Mouse (Mus musculus) CH12.LX (cell line): ENCODE data around the gene Ptp4a2. TPM values are rescaled to one million over a fixed set of nuclear protein-coding genes. Genes with fewer than 3 reads are reported as not detected.

Source experiments
- DNase-seq: peaks from one replicate; pipeline ENCODE4 v3.0.0-alpha.2; 2013; ENCODE audit errors: extremely low read depth
- H3K27ac ChIP-seq: 2 replicates; pipeline ENCODE4 v1.5.1; 2012; ENCODE audit warnings: low read depth, mild to moderate bottlenecking, control low read depth, moderate library complexity; ENCODE audit not compliant: insufficient read depth
- H3K27me3 ChIP-seq: replicated peaks from 2 replicates; pipeline ENCODE3; 2012; ENCODE audit warnings: inconsistent platforms
- H3K36me3 ChIP-seq, 2 experiments: replicated peaks in 1 of 2; 2 replicates each; pipeline versions ENCODE3 to v1.6.1; 2012; ENCODE audit warnings: inconsistent platforms in 1 of 2, low read length in 1 of 2, mild to moderate bottlenecking in 1 of 2, mixed read lengths in 1 of 2, moderate library complexity in 1 of 2; ENCODE audit not compliant: control insufficient read depth in 1 of 2, insufficient read depth in 1 of 2
- H3K4me1 ChIP-seq, 2 experiments: 2 replicates each; pipeline ENCODE4 v1.6.1; 2012; ENCODE audit warnings: inconsistent platforms in 1 of 2, moderate library complexity in 1 of 2; ENCODE audit not compliant: insufficient read depth in 2 of 2, control insufficient read depth in 1 of 2
- H3K4me2 ChIP-seq: 2 replicates; pipeline ENCODE4 v1.6.1; 2012; ENCODE audit warnings: low read depth, mild to moderate bottlenecking, control low read depth; ENCODE audit not compliant: poor library complexity, insufficient read depth, severe bottlenecking
- H3K4me3 ChIP-seq, 3 experiments: fragments of 150-350 bp in 1 of 3; sonication (generic) in 1 of 3; replicated peaks in 1 of 3; 2 replicates each; pipeline versions ENCODE3 to v1.5.1; 2011 to 2012; ENCODE audit warnings: low read depth in 2 of 3, low read length in 2 of 3, mild to moderate bottlenecking in 2 of 3, moderate library complexity in 2 of 3, control low read depth in 1 of 3, improper control_type of control experiment in 1 of 3, inconsistent platforms in 1 of 3, mixed read lengths in 1 of 3; ENCODE audit not compliant: poor library complexity in 1 of 3
- H3K79me2 ChIP-seq: replicated peaks from 2 replicates; pipeline ENCODE4 v1.6.1; 2012; ENCODE audit warnings: mild to moderate bottlenecking, moderate library complexity; ENCODE audit not compliant: control insufficient read depth, poor library complexity, insufficient read depth, severe bottlenecking; ENCODE audit errors: extremely low read depth
- H3K9ac ChIP-seq: 2 replicates; pipeline ENCODE4 v1.6.1; 2012; ENCODE audit warnings: low read depth, mild to moderate bottlenecking, control low read depth, moderate library complexity; ENCODE audit not compliant: insufficient read depth
- H3K9me3 ChIP-seq: replicated peaks from 2 replicates; pipeline ENCODE3; 2012; ENCODE audit warnings: low read length, inconsistent platforms, mixed read lengths
- BHLHE40 ChIP-seq: IDR thresholded peaks from 2 replicates; pipeline ENCODE4 v1.6.1; 2011; ENCODE audit warnings: mild to moderate bottlenecking, low read depth, low read length, improper control_type of control experiment
- CHD2 ChIP-seq: IDR thresholded peaks from 2 replicates; pipeline ENCODE4 v1.6.1; 2011; ENCODE audit warnings: low read length, improper control_type of control experiment
- CTCF ChIP-seq, 2 experiments: IDR thresholded peaks in 1 of 2; conservative IDR thresholded peaks in 1 of 2; 2 replicates each; pipeline ENCODE4 v1.5.1; 2011 to 2012; ENCODE audit warnings: low read depth in 2 of 2, low read length in 2 of 2, improper control_type of control experiment in 1 of 2, inconsistent platforms in 1 of 2, mild to moderate bottlenecking in 1 of 2, moderate library complexity in 1 of 2
- E2F4 ChIP-seq: IDR thresholded peaks from 2 replicates; pipeline ENCODE4 v1.6.1; 2011; ENCODE audit warnings: low read depth, low read length, improper control_type of control experiment; ENCODE audit not compliant: insufficient replicate concordance
- ELF1 ChIP-seq: IDR thresholded peaks from 2 replicates; pipeline ENCODE4 v1.6.1; 2014; ENCODE audit warnings: low read depth, mild to moderate bottlenecking, inconsistent platforms, low read length, improper control_type of control experiment
- EP300 ChIP-seq: IDR thresholded peaks from 2 replicates; pipeline ENCODE4 v1.6.1; 2011; ENCODE audit warnings: low read length, improper control_type of control experiment
- ETS1 ChIP-seq: conservative IDR thresholded peaks from 2 replicates; pipeline ENCODE4 v1.6.1; 2012; ENCODE audit warnings: low read depth, mild to moderate bottlenecking, inconsistent platforms, low read length, improper control_type of control experiment, moderate library complexity
- GABPA ChIP-seq: IDR thresholded peaks from 2 replicates; pipeline ENCODE4 v1.6.1; 2012; ENCODE audit warnings: low read depth, low read length, improper control_type of control experiment, inconsistent platforms; ENCODE audit not compliant: insufficient replicate concordance
- HCFC1 ChIP-seq: IDR thresholded peaks from 2 replicates; pipeline ENCODE4 v1.6.1; 2012; ENCODE audit warnings: low read depth, mild to moderate bottlenecking, inconsistent platforms, low read length, improper control_type of control experiment
- IRF4 ChIP-seq: IDR thresholded peaks from 2 replicates; pipeline ENCODE4 v1.6.1; 2014; ENCODE audit warnings: low read depth, mild to moderate bottlenecking, inconsistent platforms, low read length, improper control_type of control experiment
- JUN ChIP-seq: IDR thresholded peaks from 2 replicates; pipeline ENCODE4 v1.6.1; 2011; ENCODE audit warnings: low read depth, mild to moderate bottlenecking, low read length, improper control_type of control experiment, moderate library complexity; ENCODE audit not compliant: insufficient read depth
- JUND ChIP-seq: conservative IDR thresholded peaks from 2 replicates; pipeline ENCODE4 v1.6.1; 2011; ENCODE audit warnings: low read depth, low read length, improper control_type of control experiment
- KAT2A ChIP-seq: IDR thresholded peaks from 2 replicates; pipeline ENCODE4 v1.6.1; 2012; ENCODE audit warnings: low read length, improper control_type of control experiment, inconsistent platforms; ENCODE audit not compliant: insufficient replicate concordance
- MAFK ChIP-seq: IDR thresholded peaks from 2 replicates; pipeline ENCODE4 v1.6.1; 2011; ENCODE audit warnings: low read length, improper control_type of control experiment; ENCODE audit not compliant: insufficient replicate concordance
- MAX ChIP-seq: IDR thresholded peaks from 2 replicates; pipeline ENCODE4 v1.6.1; 2011; ENCODE audit warnings: low read length, improper control_type of control experiment
- MAZ ChIP-seq: IDR thresholded peaks from 2 replicates; pipeline ENCODE4 v1.6.1; 2012; ENCODE audit warnings: low read depth, mild to moderate bottlenecking, inconsistent platforms, low read length, improper control_type of control experiment, moderate library complexity
- MEF2A ChIP-seq: IDR thresholded peaks from 2 replicates; pipeline ENCODE4 v1.6.1; 2014; ENCODE audit warnings: low read depth, mild to moderate bottlenecking, inconsistent platforms, low read length, improper control_type of control experiment, borderline replicate concordance
- MXI1 ChIP-seq: IDR thresholded peaks from 2 replicates; pipeline ENCODE4 v1.6.1; 2011; ENCODE audit warnings: mild to moderate bottlenecking, low read depth, low read length, improper control_type of control experiment
- MYC ChIP-seq: IDR thresholded peaks from 2 replicates; pipeline ENCODE4 v1.6.1; 2011; ENCODE audit warnings: low read depth, mild to moderate bottlenecking, improper control_type of control experiment, low read length
- NELFE ChIP-seq: IDR thresholded peaks from 2 replicates; pipeline ENCODE4 v1.6.1; 2011; ENCODE audit warnings: low read depth, low read length, improper control_type of control experiment
- NRF1 ChIP-seq: IDR thresholded peaks from 2 replicates; pipeline ENCODE4 v1.6.1; 2014; ENCODE audit warnings: low read depth, mild to moderate bottlenecking, inconsistent platforms, low read length, improper control_type of control experiment, moderate library complexity
- PAX5 ChIP-seq: IDR thresholded peaks from 2 replicates; pipeline ENCODE4 v1.6.1; 2012; ENCODE audit warnings: low read length, inconsistent platforms, mixed read lengths
- POLR2A ChIP-seq: IDR thresholded peaks from 2 replicates; pipeline ENCODE4 v1.6.1; 2011; ENCODE audit warnings: low read depth, mild to moderate bottlenecking, improper control_type of control experiment, low read length
- POLR2AphosphoS2 ChIP-seq: IDR thresholded peaks from 2 replicates; pipeline ENCODE4 v1.6.1; 2011; ENCODE audit warnings: low read depth, low read length, improper control_type of control experiment
- RAD21 ChIP-seq: IDR thresholded peaks from 2 replicates; pipeline ENCODE4 v1.6.1; 2011; ENCODE audit warnings: low read depth, mild to moderate bottlenecking, low read length, improper control_type of control experiment, moderate library complexity
- RCOR1 ChIP-seq: conservative IDR thresholded peaks from 2 replicates; pipeline ENCODE4 v1.6.1; 2012; ENCODE audit warnings: low read depth, mild to moderate bottlenecking, inconsistent platforms, low read length, improper control_type of control experiment
- SIN3A ChIP-seq: IDR thresholded peaks from 2 replicates; pipeline ENCODE4 v1.6.1; 2012; ENCODE audit warnings: low read length, improper control_type of control experiment, inconsistent platforms
- SMC3 ChIP-seq: IDR thresholded peaks from 2 replicates; pipeline ENCODE4 v1.6.1; 2011; ENCODE audit warnings: low read depth, low read length, improper control_type of control experiment
- TBP ChIP-seq: conservative IDR thresholded peaks from 2 replicates; pipeline ENCODE4 v1.6.1; 2011; ENCODE audit warnings: low read depth, low read length, improper control_type of control experiment
- TCF12 ChIP-seq: IDR thresholded peaks from 2 replicates; pipeline ENCODE4 v1.6.1; 2014; ENCODE audit warnings: low read depth, mild to moderate bottlenecking, inconsistent platforms, low read length, improper control_type of control experiment
- UBTF ChIP-seq: IDR thresholded peaks from 2 replicates; pipeline ENCODE4 v1.6.1; 2012; ENCODE audit warnings: low read depth, mild to moderate bottlenecking, inconsistent platforms, low read length, improper control_type of control experiment, moderate library complexity
- USF1 ChIP-seq: IDR thresholded peaks from 2 replicates; pipeline ENCODE4 v1.6.1; 2014; ENCODE audit warnings: low read depth, mild to moderate bottlenecking, inconsistent platforms, low read length, improper control_type of control experiment
- USF2 ChIP-seq: conservative IDR thresholded peaks from 2 replicates; pipeline ENCODE4 v1.6.1; 2011; ENCODE audit warnings: low read depth, low read length, improper control_type of control experiment
- ZKSCAN1 ChIP-seq: IDR thresholded peaks from 2 replicates; pipeline ENCODE4 v1.6.1; 2012; ENCODE audit warnings: low read depth, inconsistent platforms, low read length, improper control_type of control experiment, borderline replicate concordance
- ZMIZ1 ChIP-seq: IDR thresholded peaks from 2 replicates; pipeline ENCODE4 v1.6.1; 2012; ENCODE audit warnings: low read depth, mild to moderate bottlenecking, inconsistent platforms, low read length, improper control_type of control experiment
- ZNF384 ChIP-seq: IDR thresholded peaks from 2 replicates; pipeline ENCODE4 v1.6.1; 2012; ENCODE audit warnings: low read depth, low read length, improper control_type of control experiment, inconsistent platforms
- dilution Hi-C: fragments of 300-500 bp; cut with MboI; formaldehyde crosslinking; loops from 2 replicates; pipeline ENCODE4 v1.14.3; 2020; ENCODE audit warnings: low sequenced_read_pairs; ENCODE audit not compliant: extremely low pct_unique_long_range_greater_than_20kb, extremely low pct_ligation_motif_present
- in situ Hi-C: fragments of 300-500 bp; cut with MboI; formaldehyde crosslinking; loops from 3 replicates; pipeline ENCODE4 v1.14.3; 2019; ENCODE audit warnings: low sequenced_read_pairs, low pct_ligation_motif_present, low pct_unique_long_range_greater_than_20kb, mixed read lengths
- polyA plus RNA-seq: library from polyadenylated mRNA; unstranded; fragments of >175 nt; gene quantifications from 2 replicates; pipeline ENCODE4 v1.2.1, GENCODE M21; 2012; ENCODE audit warnings: low read depth; ENCODE audit not compliant: insufficient read length
- total RNA-seq, 2 experiments: library from RNA; depleted of rRNA; stranded (reverse); fragments of 300-350 nt in 1 of 2; fragments of >200 nt in 1 of 2; gene quantifications; 2 replicates each; pipeline ENCODE4 v1.2.3; 2012 to 2014

Gene Ptp4a2
- total and polyA plus RNA-seq, 3 experiments, result 113 to 415 (median 327) TPM

DNA sequence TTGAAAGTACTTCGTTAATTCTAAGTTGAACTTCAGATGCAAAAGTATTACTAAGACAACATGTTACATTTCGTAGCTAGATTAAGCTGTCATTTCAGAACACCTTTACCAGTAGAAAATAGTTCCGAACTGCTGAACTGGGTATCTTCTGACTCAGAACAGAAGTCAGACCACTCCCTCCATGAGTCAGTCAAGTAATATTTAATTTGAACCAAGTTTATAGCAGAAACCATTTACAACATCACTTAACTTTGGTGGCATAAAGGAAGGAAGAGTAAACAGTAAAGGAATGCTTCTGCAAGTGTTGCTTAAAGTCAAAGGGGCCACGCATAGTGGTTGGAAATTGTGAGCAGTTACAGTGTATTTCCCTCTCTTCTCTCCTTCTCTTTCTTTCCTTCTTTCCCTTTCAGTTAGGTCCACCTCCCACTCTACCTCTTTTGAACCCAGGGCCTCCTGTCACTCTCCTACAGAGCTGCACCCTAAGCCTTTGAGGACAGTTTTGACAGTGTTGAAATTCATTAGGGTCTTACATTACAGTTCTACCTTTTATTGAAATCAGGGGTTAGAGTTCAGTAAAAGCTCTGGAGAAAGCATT, 12.3 kb downstream of the Ptp4a2 start (continued):
- no peak for TF ChIP-seq HCFC1
- peak; percentile 85 for TF ChIP-seq RCOR1
- no peak for TF ChIP-seq NRF1
- TF ChIP-seq KAT2A, result no peak
- TF ChIP-seq POLR2A, result no peak; the same call in 1 of the 2 replicates
- peak; percentile 58; the same call in 1 of the 2 replicates for TF ChIP-seq ETS1
- no peak for TF ChIP-seq UBTF
- no peak for TF ChIP-seq ZKSCAN1
- peak; percentile 91 for TF ChIP-seq EP300

DNA sequence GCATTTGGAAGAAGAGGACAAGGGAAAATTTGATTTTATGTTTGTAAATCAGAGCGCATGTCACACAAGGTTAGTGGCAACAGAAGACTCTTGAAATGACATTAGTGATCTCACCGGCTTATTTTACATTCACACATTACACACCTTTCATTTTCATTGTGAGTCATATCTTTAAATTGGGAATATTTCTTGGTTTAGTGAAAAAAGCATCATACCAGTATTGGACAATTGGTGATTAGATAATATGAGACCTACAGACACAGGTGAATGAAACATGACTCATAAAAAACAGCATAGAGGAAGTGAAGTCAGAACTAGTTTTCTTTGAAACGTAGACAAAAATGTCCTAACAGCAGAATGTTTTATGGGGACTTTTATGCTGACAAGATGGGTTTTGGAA, 16.6 kb downstream of the Ptp4a2 start:
- Histone ChIP-seq H3K4me1 (peaks cover 7 to 85% of the 10 kb centered on the region in 2 experiments), H3K4me3 (no peak overlapping the region), H3K79me2 (peaks cover 93% of the 10 kb centered on the region), H3K4me2 (peak overlapping the region; percentile 48), H3K9me3 (no peaks in the 10 kb centered on the region), H3K27ac (peak overlapping the region; percentile 76), H3K27me3 (no peaks in the 10 kb centered on the region), H3K36me3 (peaks cover 5 to 28% of the 10 kb centered on the region in 2 experiments), H3K9ac (peak overlapping the region; percentile 69)
- dilution Hi-C loops, result no loop called here
- DNase-seq, result peak; percentile 59
- in situ Hi-C loops, result no loop called here
- TF ChIP-seq MEF2A (peak; percentile 82), TBP (no peak), ZKSCAN1 (no peak), E2F4 (no peak), MAFK (peak; percentile 61), NELFE (no peak), PAX5 (no peak), HCFC1 (no peak; the same call in 1 of the 2 replicates), CTCF (conservative IDR thresholded peaks at IDR 0.05 in 1 of 2, IDR thresholded peaks at IDR 0.05 in 1 of 2; ENCODE audit: low read depth in 2 of 2, low read length in 2 of 2) (no peak), SMC3 (no peak), EP300 (peak; percentile 85), USF2 (no peak), KAT2A (no peak), USF1 (no peak), NRF1 (peak; percentile 44; the same call in 1 of the 2 replicates), JUN (peak; percentile 94), MAX (no peak; the same call in 1 of the 2 replicates), BHLHE40 (peak; percentile 71), TCF12 (peak; percentile 58; the same call in 1 of the 2 replicates), CHD2 (no peak), SIN3A (0 out of 2 replicates have a peak, but pooled peaks have one; percentile 17), MXI1 (peak; percentile 54), MYC (no peak; the same call in 1 of the 2 replicates), GABPA (no peak), ZNF384 (peak; percentile 50), IRF4 (peak; percentile 87), MAZ (no peak), RCOR1 (peak; percentile 72; the same call in 1 of the 2 replicates), JUND (peak; percentile 92), UBTF (no peak), ZMIZ1 (no peak), RAD21 (no peak), ETS1 (peak; percentile 91), ELF1 (no peak), POLR2AphosphoS2 (no peak)
